Mouse (Mus musculus) embryonic facial prominence, embryonic 14.5 days (tissue): ENCODE data around the gene Trappc2l. TPM values are rescaled to one million over a fixed set of nuclear protein-coding genes. Genes with fewer than 3 reads are reported as not detected.
"Not testable (repeated sequence)": the region's sequence is repeated elsewhere in the genome, so short reads cannot be mapped to it uniquely, and the experiment has no call there.

Experiments
- ATAC-seq: fragments of 200-750 bp; cut with Nextera tagmentation; 2 replicates; pipeline ENCODE4 v1.8.0; 2017; ENCODE audit warnings: low read depth, moderate number of reproducible peaks, moderate TSS enrichment
- DNase-seq: peaks from one replicate; pipeline ENCODE4 v3.0.0-alpha.2; 2015; ENCODE audit warnings: low spot score
- H3K27ac ChIP-seq: fragments of 300-500 bp; sonication (generic); replicated peaks from 2 replicates; pipeline ENCODE4 v1.5.1; 2014; ENCODE audit warnings: low read depth, mild to moderate bottlenecking, low read length, moderate library complexity
- H3K27me3 ChIP-seq: fragments of 300-500 bp; sonication (generic); replicated peaks from 2 replicates; pipeline ENCODE4 v1.6.1; 2014; ENCODE audit warnings: low read length; ENCODE audit not compliant: control insufficient read depth, insufficient read depth
- H3K36me3 ChIP-seq: fragments of 300-500 bp; sonication (generic); 2 replicates; pipeline ENCODE4 v1.6.1; 2014; ENCODE audit warnings: low read length, mixed read lengths; ENCODE audit not compliant: control insufficient read depth, insufficient read depth
- H3K4me1 ChIP-seq: fragments of 300-500 bp; sonication (generic); 2 replicates; pipeline ENCODE4 v1.6.1; 2014; ENCODE audit warnings: antibody characterized with exemption, low read length; ENCODE audit not compliant: control insufficient read depth, insufficient read depth
- H3K4me2 ChIP-seq: fragments of 300-500 bp; sonication (generic); 2 replicates; pipeline ENCODE4 v1.6.1; 2014; ENCODE audit warnings: low read depth, mild to moderate bottlenecking, low read length, moderate library complexity, mixed read lengths
- H3K4me3 ChIP-seq: fragments of 300-500 bp; sonication (generic); 2 replicates; pipeline ENCODE4 v1.5.1; 2014; ENCODE audit warnings: low read depth, mild to moderate bottlenecking, low read length
- H3K9ac ChIP-seq: fragments of 300-500 bp; sonication (generic); 2 replicates; pipeline ENCODE4 v1.6.1; 2014; ENCODE audit warnings: low read depth, mild to moderate bottlenecking, low read length, moderate library complexity, mixed read lengths
- H3K9me3 ChIP-seq: fragments of 300-500 bp; sonication (generic); 2 replicates; pipeline ENCODE4 v1.6.1; 2016; ENCODE audit warnings: low read length; ENCODE audit not compliant: control insufficient read depth
- WGBS: fragments of 180-500 bp; shearing (Covaris S2); extraction: QIAGEN DNeasy Blood & Tissue Kit; methylation state at CpG from one replicate; pipeline ENCODE4 v1.1.7; 2014; 5-methylcytosine and 5-hydroxymethylcytosine counted together
- polyA plus RNA-seq: library from polyadenylated mRNA; unstranded; fragments of >200 nt; fragmentation: Nextera tagmentation; extraction: Ambion mirVana; gene quantifications from 2 replicates; pipeline ENCODE4 v1.2.1, GENCODE M21; 2014

Trappc2l gene
- polyA plus RNA-seq, 1 experiment from 2014 or later = 66.7 TPM

DNA sequence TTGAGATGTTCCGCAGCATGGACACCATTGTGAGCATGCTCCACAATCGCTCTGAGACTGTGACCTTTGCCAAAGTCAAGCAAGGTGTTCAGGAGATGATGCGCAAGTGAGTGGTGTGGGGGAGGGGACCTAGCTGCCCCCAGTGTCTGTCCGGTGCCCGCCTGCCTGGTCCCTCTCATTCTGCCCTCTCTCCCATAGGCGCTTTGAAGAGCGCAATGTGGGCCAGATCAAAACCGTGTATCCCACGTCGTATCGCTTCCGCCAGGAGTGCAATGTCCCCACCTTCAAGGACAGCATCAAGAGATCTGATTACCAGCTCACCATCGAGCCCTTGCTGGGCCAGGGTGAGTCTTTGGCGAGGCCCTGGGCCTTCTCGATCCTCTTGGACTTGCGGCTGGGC is 41.4 kb upstream of the Trappc2l start:
- WGBS = 95% methylated on average over 16 of the region's 16 CpGs
- Histone ChIP-seq H3K27me3 (no peaks in the 10 kb centered on the region), H3K4me2 (peak overlapping the region; percentile 82; the same call in 1 of the 2 replicates), H3K36me3 (peaks cover 57% of the 10 kb centered on the region), H3K27ac (no peak overlapping the region), H3K4me1 (peaks cover 18% of the 10 kb centered on the region), H3K9ac (no peak overlapping the region), H3K9me3 (no peaks in the 10 kb centered on the region), H3K4me3 (no peak overlapping the region)
- no peak for ATAC-seq
- no peak for DNase-seq

DNA sequence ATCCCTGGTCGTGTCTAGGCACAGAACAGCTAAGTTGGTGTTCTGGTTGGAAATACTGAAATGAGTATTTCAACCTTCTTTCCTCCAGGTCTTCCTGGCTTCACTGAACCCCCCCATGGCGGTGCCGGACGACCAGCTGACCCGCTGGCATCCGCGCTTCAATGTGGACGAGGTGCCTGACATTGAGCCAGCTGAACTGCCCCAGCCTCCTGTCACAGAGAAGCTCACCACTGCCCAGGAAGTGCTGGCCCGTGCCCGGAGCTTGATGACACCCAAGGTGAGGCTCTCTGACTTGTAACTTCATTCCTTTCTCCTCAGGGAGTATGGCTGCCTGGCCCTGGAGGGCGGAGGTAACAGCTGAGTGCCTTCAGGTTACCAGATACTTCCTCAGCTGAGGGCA is 40.3 kb upstream of the Trappc2l start:
- Histone ChIP-seq H3K4me2 (no peak overlapping the region), H3K36me3 (peaks cover 57% of the 10 kb centered on the region), H3K4me3 (no peak overlapping the region), H3K4me1 (peaks cover 29% of the 10 kb centered on the region), H3K9ac (no peak overlapping the region), H3K27ac (no peak overlapping the region), H3K9me3 (no peaks in the 10 kb centered on the region), H3K27me3 (no peaks in the 10 kb centered on the region)
- DNase-seq = no peak
- ATAC-seq = no peak
- 94% methylated on average over 11 of the region's 11 CpGs for WGBS

DNA sequence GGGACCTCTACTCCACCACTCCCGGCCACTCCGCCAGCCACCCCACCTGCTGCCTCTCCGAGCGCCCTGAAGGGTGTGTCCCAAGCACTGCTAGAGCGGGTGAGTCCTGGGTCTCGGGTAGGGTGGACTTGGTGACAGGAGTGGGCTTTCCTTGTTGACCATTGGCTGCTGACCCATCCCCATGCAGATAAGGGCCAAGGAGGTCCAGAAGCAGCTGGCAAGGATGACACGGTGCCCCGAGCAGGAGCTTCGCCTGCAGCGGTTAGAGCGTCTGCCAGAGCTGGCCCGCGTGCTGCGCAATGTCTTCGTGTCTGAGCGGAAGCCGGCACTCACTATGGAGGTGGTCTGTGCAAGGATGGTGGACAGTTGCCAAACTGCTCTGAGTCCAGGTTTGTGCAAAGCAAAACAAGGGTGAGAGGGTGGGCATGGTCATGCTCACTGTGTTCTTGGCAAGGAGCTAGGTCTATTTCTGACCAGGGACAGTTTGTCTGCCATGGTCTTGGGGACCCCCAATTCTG is 39.6 kb upstream of the Trappc2l start:
- peaks cover 57% of the 10 kb centered on the region for H3K36me3 ChIP-seq
- peaks cover 24% of the 10 kb centered on the region for H3K4me1 ChIP-seq
- DNase-seq (no peak), ATAC-seq (no peak)
- no peak overlapping the region for H3K9ac ChIP-seq
- H3K4me2 ChIP-seq = no peak overlapping the region
- WGBS = 95% methylated on average over 16 of the region's 17 CpGs
- no peak overlapping the region for H3K4me3 ChIP-seq
- H3K27ac ChIP-seq = no peak overlapping the region
- H3K27me3 ChIP-seq = no peaks in the 10 kb centered on the region
- H3K9me3 ChIP-seq = no peaks in the 10 kb centered on the region

DNA sequence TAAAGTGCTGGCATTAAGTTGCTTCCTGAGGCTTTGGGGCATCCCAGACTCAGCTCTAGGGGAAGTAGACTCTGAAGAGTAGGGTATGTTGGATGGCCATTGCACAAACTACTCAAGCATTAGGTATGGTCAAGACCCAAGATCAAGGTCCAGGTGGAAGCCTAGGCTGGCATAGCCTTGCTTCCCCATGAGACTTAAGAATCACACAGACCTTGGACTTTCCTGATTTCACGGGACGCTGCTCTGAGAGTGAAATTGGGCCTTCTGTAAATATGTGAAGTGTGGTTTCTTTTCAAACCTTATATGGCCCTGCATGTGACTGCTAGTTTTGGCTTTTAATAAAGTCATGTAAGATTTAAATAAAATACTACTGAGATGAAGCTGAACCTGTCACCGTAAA is 38.7 kb upstream of the Trappc2l start:
- H3K4me1 ChIP-seq = peaks cover 25% of the 10 kb centered on the region
- peaks cover 57% of the 10 kb centered on the region for H3K36me3 ChIP-seq
- no peak overlapping the region for H3K4me3 ChIP-seq
- H3K9me3 ChIP-seq = no peaks in the 10 kb centered on the region
- H3K27me3 ChIP-seq = no peaks in the 10 kb centered on the region
- no peak overlapping the region for H3K27ac ChIP-seq
- ATAC-seq (no peak), DNase-seq (no peak)
- H3K4me2 ChIP-seq = no peak overlapping the region
- no peak overlapping the region for H3K9ac ChIP-seq
- WGBS = 89% methylated on average over 3 of the region's 3 CpGs

DNA sequence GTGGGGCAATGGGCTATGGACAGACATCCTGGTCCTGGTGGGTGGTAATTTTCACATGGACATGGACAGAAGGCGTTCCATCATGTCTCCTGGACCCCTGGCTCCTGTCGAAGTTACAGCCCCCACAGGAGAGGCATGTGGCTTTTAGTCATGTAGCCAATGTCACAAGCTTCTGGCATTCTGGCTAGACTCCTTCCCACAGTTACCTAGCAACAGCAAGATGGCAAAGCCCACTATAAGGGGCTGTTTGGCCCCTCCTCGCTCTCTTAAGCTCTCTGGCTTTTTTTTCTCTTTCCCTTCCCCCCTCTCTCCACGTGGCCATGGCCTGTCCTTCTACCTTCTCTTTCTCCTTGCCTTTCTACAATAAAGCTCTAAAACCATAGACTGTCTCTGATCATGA is 38.3 kb upstream of the Trappc2l start:
- Histone ChIP-seq H3K4me1 (peaks cover 25% of the 10 kb centered on the region), H3K36me3 (peaks cover 57% of the 10 kb centered on the region)
- not testable (repeated sequence) for H3K27ac ChIP-seq, H3K9me3 ChIP-seq, H3K27me3 ChIP-seq, H3K4me2 ChIP-seq, H3K4me3 ChIP-seq, ATAC-seq, H3K9ac ChIP-seq, DNase-seq
- WGBS = 50% methylated on average over 4 of the region's 4 CpGs

DNA sequence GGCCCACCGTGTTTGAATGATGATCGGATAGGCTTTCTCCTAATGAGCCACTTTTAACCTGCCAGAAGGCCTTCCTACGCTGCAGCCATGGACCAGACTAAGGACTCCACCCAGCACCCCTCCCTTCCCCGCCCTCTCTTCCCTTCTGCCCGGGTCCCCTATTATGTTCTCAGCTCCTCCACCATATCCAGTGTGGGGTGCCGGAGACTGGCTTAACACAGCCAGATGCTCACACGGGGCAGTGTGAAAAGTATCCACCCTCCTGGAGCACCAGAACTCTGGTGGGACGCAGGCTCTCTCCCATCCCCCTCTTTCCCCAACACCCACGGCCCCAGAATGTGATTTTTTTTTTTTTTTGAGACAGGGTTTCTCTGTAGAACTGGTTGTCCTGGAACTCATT is 37.9 kb upstream of the Trappc2l start:
- H3K36me3 ChIP-seq = peaks cover 57% of the 10 kb centered on the region
- H3K4me1 ChIP-seq = peaks cover 25% of the 10 kb centered on the region
- no peaks in the 10 kb centered on the region for H3K27me3 ChIP-seq
- H3K4me2 ChIP-seq = no peak overlapping the region
- 68% methylated on average over 9 of the region's 9 CpGs for WGBS
- no peak for ATAC-seq
- no peak for DNase-seq
- no peak overlapping the region for H3K4me3 ChIP-seq
- no peak overlapping the region for H3K9ac ChIP-seq
- H3K27ac ChIP-seq = no peak overlapping the region
- H3K9me3 ChIP-seq = no peaks in the 10 kb centered on the region

DNA sequence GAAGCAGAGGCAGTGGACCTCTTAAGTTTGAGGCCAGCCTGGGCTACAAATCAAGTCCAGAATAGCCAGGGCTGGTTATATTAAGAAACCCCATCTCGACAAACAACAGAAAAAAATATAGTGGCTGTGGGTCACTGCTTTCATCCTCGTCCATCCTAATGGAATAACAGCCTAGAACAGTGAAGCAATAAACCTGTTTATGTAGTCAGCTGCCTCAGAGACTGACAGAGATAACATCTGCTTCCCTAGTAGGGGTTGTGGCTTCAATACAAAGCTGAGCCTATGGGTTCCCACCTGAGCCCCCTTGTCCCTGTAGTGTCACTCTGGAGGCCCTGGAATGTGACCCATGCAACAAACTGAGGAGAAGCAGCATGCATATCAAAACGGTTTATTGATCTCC is 37.2 kb upstream of the Trappc2l start:
- no peaks in the 10 kb centered on the region for H3K27me3 ChIP-seq
- ATAC-seq = no peak
- H3K4me3 ChIP-seq = no peak overlapping the region
- WGBS = 61% methylated on average over 3 of the region's 3 CpGs
- no peak overlapping the region for H3K9ac ChIP-seq
- H3K9me3 ChIP-seq = no peaks in the 10 kb centered on the region
- H3K4me1 ChIP-seq = peaks cover 21% of the 10 kb centered on the region
- no peak overlapping the region for H3K4me2 ChIP-seq
- H3K36me3 ChIP-seq = peaks cover 54% of the 10 kb centered on the region
- H3K27ac ChIP-seq = no peak overlapping the region
- DNase-seq = no peak

DNA sequence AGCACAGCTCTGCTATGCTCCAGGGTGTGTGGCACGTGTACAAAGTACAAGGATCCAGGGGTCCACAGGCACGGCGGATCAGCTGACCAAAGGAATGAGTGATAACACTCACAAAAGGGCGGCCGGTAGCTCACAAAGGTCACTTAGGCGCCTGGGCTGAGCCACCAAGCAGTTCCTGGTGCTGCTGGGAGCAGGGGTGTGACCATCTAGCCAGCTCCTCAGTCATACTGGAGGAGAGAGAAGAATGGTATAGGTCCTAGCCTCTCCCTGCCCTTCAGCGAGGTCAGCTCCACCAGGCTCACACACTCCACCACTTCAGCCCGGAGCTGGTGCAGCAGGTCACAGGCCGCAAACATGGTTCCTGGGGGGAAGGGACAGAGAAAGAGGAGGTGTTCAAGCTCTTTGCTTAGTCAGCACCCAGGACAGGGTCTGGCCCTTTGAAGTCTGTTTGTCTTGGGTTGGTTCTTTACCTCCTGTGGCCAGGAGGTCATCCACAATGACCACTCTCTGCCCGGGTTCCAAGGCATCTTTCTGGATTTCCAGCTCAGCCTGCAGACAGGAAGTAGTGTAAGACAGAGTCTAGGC is 36.7 kb upstream of the Trappc2l start:
- no peaks in the 10 kb centered on the region for H3K9me3 ChIP-seq
- no peak overlapping the region for H3K4me3 ChIP-seq
- H3K4me1 ChIP-seq = peaks cover 23% of the 10 kb centered on the region
- WGBS = 55% methylated on average over 10 of the region's 10 CpGs
- H3K36me3 ChIP-seq = peaks cover 49% of the 10 kb centered on the region
- DNase-seq = no peak
- H3K27ac ChIP-seq = no peak overlapping the region
- ATAC-seq = no peak
- no peaks in the 10 kb centered on the region for H3K27me3 ChIP-seq
- H3K4me2 ChIP-seq = peak overlapping the region; percentile 74; the same call in 1 of the 2 replicates
- H3K9ac ChIP-seq = no peak overlapping the region

DNA sequence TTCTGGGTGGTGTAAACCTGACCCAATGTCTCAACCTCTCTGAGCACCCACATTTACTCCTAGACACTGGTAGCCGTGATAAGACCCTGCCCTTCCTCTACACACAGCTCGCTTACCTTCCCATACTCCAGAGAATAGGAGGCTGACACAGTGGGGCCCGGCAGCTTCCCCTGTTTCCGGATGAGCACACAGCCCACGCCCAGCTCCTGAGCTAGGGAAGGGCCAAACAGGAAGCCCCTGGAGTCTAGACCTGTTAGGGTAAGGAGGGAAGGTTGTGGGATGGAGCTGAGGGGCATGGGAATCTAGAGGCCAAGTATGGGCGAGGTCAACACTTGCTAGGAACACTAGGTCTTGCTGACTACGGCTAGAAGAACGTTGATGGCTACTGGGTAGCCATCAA is 36.2 kb upstream of the Trappc2l start:
- Histone ChIP-seq H3K27me3 (no peaks in the 10 kb centered on the region), H3K4me2 (peak overlapping the region; percentile 74), H3K4me3 (peak overlapping the region; percentile 64), H3K9me3 (no peaks in the 10 kb centered on the region), H3K4me1 (peaks cover 26% of the 10 kb centered on the region), H3K36me3 (peaks cover 44% of the 10 kb centered on the region), H3K9ac (peak overlapping the region; percentile 83; the same call in 1 of the 2 replicates), H3K27ac (no peak overlapping the region)
- DNase-seq (no peak), ATAC-seq (no peak)
- WGBS = 70% methylated on average over 8 of the region's 8 CpGs
